Mouse (Mus musculus): ENCODE data around the gene Gpn3. TPM values are rescaled to one million over a fixed set of nuclear protein-coding genes. Genes with fewer than 3 reads are reported as not detected.

Gpn3 gene
- total RNA-seq, 1 experiment = 101 TPM

GRCm38 (mm10) chr5:122353807-122354491 lies 17.7 kb upstream of the Gpn3 start, which contains the start of the genes Rad9b and Vps29:
Gene Rad9b, minus strand, starts transcription at chr5:122354233.
Gene Vps29, plus strand, starts transcription at chr5:122354369.
- in situ Hi-C loops (cut with MboI; ENCODE audit: low sequenced_read_pairs in 2 of 2, unreplicated experiment in 2 of 2) = no loop called here

GRCm38 (mm10) chr5:122354492-122355067 lies 17.1 kb upstream of the Gpn3 start:
- DNase-seq (ENCODE audit: low read depth, low spot score) = no peak
- H3K27ac ChIP-seq (ENCODE audit: insufficient read depth, low read depth, low read length, poor library complexity, severe bottlenecking) = peak overlapping the region; percentile 45
- H3K36me3 ChIP-seq (ENCODE audit: control insufficient read depth, insufficient read depth, low read length, poor library complexity, severe bottlenecking) = peaks cover 2% of the 10 kb centered on the region; the same call in 1 of the 2 replicates
- H3K9ac ChIP-seq (ENCODE audit: insufficient read depth, low read depth, low read length, poor library complexity, severe bottlenecking) = peak overlapping the region; percentile 97
- H3K9me3 ChIP-seq (ENCODE audit: control insufficient read depth, insufficient read depth, low read depth, low read length) = no peaks in the 10 kb centered on the region
- no peak for TF ChIP-seq ZNF384 (IDR thresholded peaks at IDR 0.05; ENCODE audit: low read depth, low read length)
- TF ChIP-seq ZC3H11A (IDR thresholded peaks at IDR 0.05; ENCODE audit: borderline replicate concordance, low read depth, low read length) = no peak
- TF ChIP-seq MAFK (IDR thresholded peaks at IDR 0.05; ENCODE audit: insufficient read depth, low read depth, low read length) = no peak
- TF ChIP-seq CHD2 (IDR thresholded peaks at IDR 0.05; ENCODE audit: low read depth, low read length) = no peak
- TF ChIP-seq HCFC1 (IDR thresholded peaks at IDR 0.05; ENCODE audit: borderline replicate concordance, insufficient read depth, low read length) = no peak; the same call in 1 of the 2 replicates
- H3K4me1 ChIP-seq (ENCODE audit: control insufficient read depth in 2 of 2, insufficient read depth in 2 of 2, low read length in 2 of 2, poor library complexity in 1 of 2) = peaks cover 2% of the 10 kb centered on the region in 2 experiments; a peak in 1 of 4 replicates
- in situ Hi-C loops (cut with MboI; ENCODE audit: low sequenced_read_pairs in 2 of 2, unreplicated experiment in 2 of 2) = no loop called here
- peak overlapping the region; percentile 96 to 99 for H3K4me3 ChIP-seq (ENCODE audit: insufficient read depth in 1 of 2, low read depth in 1 of 2, low read length in 2 of 2, poor library complexity in 1 of 2, severe bottlenecking in 1 of 2)

More at GRCm38 (mm10) chr5:122353807-122354491, 17.7 kb upstream of the Gpn3 start, which contains the start of the genes Rad9b and Vps29:
- DNase-seq (ENCODE audit: low read depth, low spot score) = peak; percentile 100
- Histone ChIP-seq H3K27ac (ENCODE audit: insufficient read depth, low read depth, low read length, poor library complexity, severe bottlenecking) (peak within 1 kb of the TSS; percentile 77), H3K9me3 (ENCODE audit: control insufficient read depth, insufficient read depth, low read depth, low read length) (no peaks in the 10 kb centered on the region), H3K9ac (ENCODE audit: insufficient read depth, low read depth, low read length, poor library complexity, severe bottlenecking) (peak within 1 kb of the TSS; percentile 98), H3K4me3 (ENCODE audit: insufficient read depth in 1 of 2, low read depth in 1 of 2, low read length in 2 of 2, poor library complexity in 1 of 2, severe bottlenecking in 1 of 2) (peak within 1 kb of the TSS; percentile 96 to 99), H3K36me3 (ENCODE audit: control insufficient read depth, insufficient read depth, low read length, poor library complexity, severe bottlenecking) (peaks cover 2% of the 10 kb centered on the region; the same call in 1 of the 2 replicates), H3K4me1 (ENCODE audit: control insufficient read depth in 2 of 2, insufficient read depth in 2 of 2, low read length in 2 of 2, poor library complexity in 1 of 2) (peaks cover 2% of the 10 kb centered on the region in 2 experiments; a peak in 1 of 4 replicates)
- TF ChIP-seq ZNF384 (IDR thresholded peaks at IDR 0.05; ENCODE audit: low read depth, low read length) = peak; percentile 100
- TF ChIP-seq ZC3H11A (IDR thresholded peaks at IDR 0.05; ENCODE audit: borderline replicate concordance, low read depth, low read length) = no peak
- peak; percentile 69; the same call in 1 of the 2 replicates for TF ChIP-seq HCFC1 (IDR thresholded peaks at IDR 0.05; ENCODE audit: borderline replicate concordance, insufficient read depth, low read length)
- no peak for TF ChIP-seq CHD2 (IDR thresholded peaks at IDR 0.05; ENCODE audit: low read depth, low read length)
- TF ChIP-seq MAFK (IDR thresholded peaks at IDR 0.05; ENCODE audit: insufficient read depth, low read depth, low read length) = peak; percentile 89

- peak; percentile 100 for DNase-seq (ENCODE audit: low read depth, low spot score)
- TF ChIP-seq ZNF384 (IDR thresholded peaks at IDR 0.05; ENCODE audit: low read depth, low read length) (peak; percentile 71; the same call in 1 of the 2 replicates), ZC3H11A (IDR thresholded peaks at IDR 0.05; ENCODE audit: borderline replicate concordance, low read depth, low read length) (no peak), HCFC1 (IDR thresholded peaks at IDR 0.05; ENCODE audit: borderline replicate concordance, insufficient read depth, low read length) (peak; percentile 74; the same call in 1 of the 2 replicates), CHD2 (IDR thresholded peaks at IDR 0.05; ENCODE audit: low read depth, low read length) (peak; percentile 55; the same call in 1 of the 2 replicates), MAFK (IDR thresholded peaks at IDR 0.05; ENCODE audit: insufficient read depth, low read depth, low read length) (no peak)
- Histone ChIP-seq H3K36me3 (ENCODE audit: control insufficient read depth, insufficient read depth, low read length, poor library complexity, severe bottlenecking) (peaks cover 13% of the 10 kb centered on the region), H3K9me3 (ENCODE audit: control insufficient read depth, insufficient read depth, low read depth, low read length) (no peaks in the 10 kb centered on the region), H3K4me1 (ENCODE audit: control insufficient read depth in 2 of 2, insufficient read depth in 2 of 2, low read length in 2 of 2, poor library complexity in 1 of 2) (peaks cover 5 to 8% of the 10 kb centered on the region in 2 experiments; a peak in 3 of 4 replicates), H3K9ac (ENCODE audit: insufficient read depth, low read depth, low read length, poor library complexity, severe bottlenecking) (peak within 1 kb of the TSS; percentile 85), H3K4me3 (ENCODE audit: insufficient read depth in 1 of 2, low read depth in 1 of 2, low read length in 2 of 2, poor library complexity in 1 of 2, severe bottlenecking in 1 of 2) (peak within 1 kb of the TSS; percentile 78 to 83), H3K27ac (ENCODE audit: insufficient read depth, low read depth, low read length, poor library complexity, severe bottlenecking) (peak within 1 kb of the TSS; percentile 68)
- in situ Hi-C loops (cut with MboI; ENCODE audit: low sequenced_read_pairs in 2 of 2, unreplicated experiment in 2 of 2) = no loop called here
These were observed 605 bp downstream of the Gpn3 start, which contains the start of gene Fam216a for GRCm38 (mm10) chr5:122372192-122372769. Gene Fam216a, minus strand, starts transcription at chr5:122372364.

DNA sequence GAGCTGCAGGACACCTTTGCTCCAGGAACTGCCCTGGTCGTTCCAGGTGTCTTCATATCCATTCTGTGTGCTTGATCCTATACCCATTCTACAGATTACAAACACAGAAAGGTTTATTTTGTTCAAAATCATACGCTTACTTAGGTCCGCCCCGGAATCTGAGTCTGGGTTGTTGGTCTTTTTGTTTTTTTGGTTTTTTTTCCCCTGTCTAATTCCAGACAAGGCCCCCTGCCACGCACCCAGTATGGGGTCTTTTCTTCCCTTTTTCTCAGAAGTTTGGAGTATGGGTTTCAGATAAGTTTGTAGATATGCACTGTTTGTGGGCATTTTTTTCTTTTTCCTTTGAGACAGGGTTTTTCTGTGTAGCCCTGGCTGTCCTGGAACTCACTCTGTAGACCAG lies 1.2 kb downstream of the Gpn3 start:
- Histone ChIP-seq H3K9me3 (ENCODE audit: control insufficient read depth, insufficient read depth, low read depth, low read length) (no peaks in the 10 kb centered on the region), H3K36me3 (ENCODE audit: control insufficient read depth, insufficient read depth, low read length, poor library complexity, severe bottlenecking) (peaks cover 8% of the 10 kb centered on the region), H3K27ac (ENCODE audit: insufficient read depth, low read depth, low read length, poor library complexity, severe bottlenecking) (peak overlapping the region; percentile 45), H3K9ac (ENCODE audit: insufficient read depth, low read depth, low read length, poor library complexity, severe bottlenecking) (peak overlapping the region; percentile 85), H3K4me3 (ENCODE audit: insufficient read depth in 1 of 2, low read depth in 1 of 2, low read length in 2 of 2, poor library complexity in 1 of 2, severe bottlenecking in 1 of 2) (peak overlapping the region; percentile 78 to 82), H3K4me1 (ENCODE audit: control insufficient read depth in 2 of 2, insufficient read depth in 2 of 2, low read length in 2 of 2, poor library complexity in 1 of 2) (peaks cover 5 to 8% of the 10 kb centered on the region in 2 experiments; a peak in 3 of 4 replicates)
- in situ Hi-C loops (cut with MboI; ENCODE audit: low sequenced_read_pairs in 2 of 2, unreplicated experiment in 2 of 2) = no loop called here
- no peak for TF ChIP-seq ZNF384 (IDR thresholded peaks at IDR 0.05; ENCODE audit: low read depth, low read length)
- TF ChIP-seq MAFK (IDR thresholded peaks at IDR 0.05; ENCODE audit: insufficient read depth, low read depth, low read length) = no peak
- no peak for TF ChIP-seq HCFC1 (IDR thresholded peaks at IDR 0.05; ENCODE audit: borderline replicate concordance, insufficient read depth, low read length)
- DNase-seq (ENCODE audit: low read depth, low spot score) = no peak

All from ES-E14 (cell line).